Mouse (Mus musculus): Measurements from ENCODE around the gene Pfdn5. TPM values are rescaled to one million over a fixed set of nuclear protein-coding genes. Genes with fewer than 3 reads are reported as not detected.

The Pfdn5 gene
- 462 TPM for polyA plus RNA-seq (2017; shearing (Covaris generic))

DNA sequence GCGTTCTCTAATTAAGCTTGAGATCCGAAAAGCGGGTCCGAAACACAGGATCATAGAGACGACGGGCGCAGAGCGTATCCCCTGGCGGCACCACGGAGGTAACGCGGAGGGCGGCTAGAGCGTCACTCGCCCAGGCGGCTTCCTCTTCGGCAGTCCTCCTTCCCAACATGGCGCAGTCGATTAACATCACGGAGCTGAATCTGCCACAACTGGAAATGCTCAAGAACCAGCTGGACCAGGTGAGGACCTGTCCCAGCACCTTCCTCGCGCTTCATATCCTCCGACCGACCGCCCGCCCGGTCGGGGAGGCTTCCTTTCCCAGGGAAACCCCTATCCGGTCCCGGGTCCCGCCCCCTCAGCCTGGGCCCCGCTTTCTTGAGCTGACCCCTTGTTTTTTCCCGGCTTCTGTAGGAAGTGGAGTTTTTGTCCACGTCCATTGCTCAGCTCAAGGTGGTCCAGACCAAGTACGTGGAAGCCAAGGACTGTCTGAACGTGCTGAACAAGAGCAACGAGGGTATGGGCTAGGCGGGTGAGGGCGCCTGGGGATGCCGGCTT lies at the start of gene Pfdn5:
Gene Pfdn5 (plus strand): TSS at position 95 of the 555 bp plus-strand sequence.

DNA sequence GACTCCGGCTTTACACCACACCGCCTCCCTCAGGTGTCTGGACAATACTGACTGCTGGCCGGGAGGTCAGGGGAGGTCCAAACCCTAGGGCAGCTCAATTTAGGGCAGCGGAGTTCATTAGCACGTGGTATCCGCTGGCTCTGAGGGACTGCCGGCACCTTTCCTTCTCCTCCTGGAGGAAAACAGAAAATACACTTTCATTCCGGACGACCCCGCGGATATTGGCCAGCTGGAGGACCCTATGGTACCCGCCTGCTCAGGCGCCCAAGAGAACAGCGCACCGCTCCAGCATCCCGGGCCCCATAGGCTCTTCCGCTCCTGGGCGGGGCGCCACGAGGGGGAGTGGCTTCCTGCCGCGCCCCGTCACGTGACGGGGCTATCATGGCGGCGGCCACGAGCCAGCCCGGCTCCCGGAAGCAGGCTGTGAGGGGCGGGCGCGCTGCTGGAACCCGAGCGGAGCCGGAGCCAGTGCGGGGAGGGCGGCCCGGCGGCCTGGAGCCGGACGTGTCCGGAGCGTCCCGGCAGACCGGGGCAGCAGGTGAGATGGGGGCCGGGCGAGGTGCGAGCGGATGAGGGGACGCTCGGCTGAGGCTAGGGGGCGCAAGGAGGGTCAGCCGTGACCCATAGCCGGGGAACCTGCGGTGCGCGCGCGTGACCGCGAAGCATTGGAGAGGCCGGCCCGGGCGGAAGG lies 46.7 kb upstream of the Pfdn5 start, which contains the start of gene Mfsd5:
Gene Mfsd5 (plus strand): TSS at position 363 of the 691 bp plus-strand sequence.

DNA sequence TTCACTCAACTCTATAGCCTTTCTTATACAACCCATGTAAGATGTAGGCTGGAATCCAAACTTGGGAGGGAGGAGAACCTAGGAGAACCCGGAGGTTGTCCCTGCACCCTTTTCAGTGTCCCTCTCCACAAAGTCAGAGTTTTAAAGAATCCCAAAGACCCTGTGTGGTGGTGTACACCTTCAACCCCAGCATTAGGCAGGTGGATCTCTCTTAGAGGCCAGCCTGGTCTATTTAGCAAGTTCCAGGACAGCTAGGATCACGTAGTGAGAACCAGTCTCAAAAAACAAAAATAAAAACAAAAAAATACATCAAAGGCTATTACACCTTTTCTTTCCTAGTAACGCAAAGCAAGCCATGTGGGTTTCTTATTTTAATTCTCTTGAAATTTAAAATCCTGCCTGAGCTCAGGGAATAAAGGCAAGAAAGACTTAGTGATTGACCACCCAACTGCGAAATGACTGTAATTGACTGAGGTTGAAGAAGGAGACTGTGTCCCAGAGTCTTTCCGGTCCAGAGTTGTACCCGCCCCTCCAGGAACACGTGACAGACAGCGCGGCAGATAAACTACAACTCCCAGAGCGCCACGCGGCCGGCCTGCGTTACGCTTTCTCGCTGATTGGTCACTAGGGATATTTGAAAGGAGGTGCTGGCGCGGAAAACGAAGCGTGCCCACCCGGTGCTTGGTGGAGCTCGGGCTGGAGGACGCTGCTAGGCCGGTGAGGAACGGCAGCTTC lies 30.1 kb upstream of the Pfdn5 start, which contains the start of gene Espl1:
Gene Espl1 (plus strand): TSS at position 634 of the 735 bp plus-strand sequence.

DNA sequence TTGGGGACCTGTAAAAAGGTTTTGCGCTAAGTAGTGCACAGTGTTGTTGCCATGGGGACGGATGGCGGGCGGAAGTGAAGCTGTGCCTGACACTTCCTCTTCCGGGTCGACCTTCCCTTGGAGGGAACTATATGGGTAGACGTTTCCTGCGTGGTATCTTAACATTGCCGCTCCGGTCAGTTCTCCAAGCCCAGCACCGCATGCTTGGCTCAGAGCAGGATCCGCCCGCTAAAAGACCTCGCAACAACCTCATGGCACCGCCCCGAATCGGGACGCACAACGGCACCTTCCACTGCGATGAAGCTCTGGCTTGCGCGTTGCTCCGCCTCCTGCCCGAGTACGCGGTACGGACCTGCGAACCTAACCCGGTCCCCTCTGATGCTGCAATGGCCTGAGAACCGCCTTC lies 5.7 kb downstream of the Pfdn5 start, which contains the start of gene Myg1:
Gene Myg1 (plus strand): TSS at position 100 of the 406 bp plus-strand sequence.

DNA sequence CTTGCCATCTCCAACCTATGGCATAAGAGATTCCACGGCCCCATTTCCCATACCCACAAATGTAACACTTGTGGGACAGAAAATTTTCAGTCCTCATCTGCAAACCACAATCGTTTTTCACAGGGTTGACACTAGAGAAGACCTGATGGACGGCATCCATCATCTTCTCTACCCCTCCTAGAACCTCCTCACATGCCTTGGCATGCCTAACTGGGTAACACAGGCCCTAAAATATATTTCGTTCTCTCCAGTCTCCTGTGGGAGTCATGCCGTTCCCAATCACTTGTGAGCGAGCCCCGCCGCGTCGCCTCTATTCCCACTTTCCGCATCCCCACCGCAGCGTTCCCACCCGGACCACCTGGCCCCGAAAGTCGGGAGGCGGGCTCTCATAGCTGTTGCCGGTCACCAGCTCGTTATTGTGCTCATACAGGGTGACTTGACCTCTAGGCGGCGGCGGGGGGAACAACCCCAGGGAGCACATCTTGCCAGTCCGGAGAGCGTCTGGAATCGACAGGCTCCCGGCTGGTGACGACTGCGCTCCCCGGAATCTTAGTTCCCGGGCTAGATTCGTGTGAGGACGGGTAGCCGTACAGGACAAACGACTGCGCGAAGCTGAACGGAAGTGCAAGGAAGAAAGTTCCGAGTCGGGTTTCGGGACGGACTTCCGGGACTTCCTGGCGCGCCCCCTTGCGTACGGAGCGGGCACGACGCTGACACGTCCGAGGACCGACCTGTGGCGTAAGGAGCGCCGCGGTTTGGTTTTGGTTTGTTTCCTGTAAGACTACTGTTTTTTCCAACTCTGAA lies 24.4 kb downstream of the Pfdn5 start, which contains the start of gene Aaas:
Gene Aaas (minus strand): TSS at position 634 of the 804 bp plus-strand sequence.

DNA sequence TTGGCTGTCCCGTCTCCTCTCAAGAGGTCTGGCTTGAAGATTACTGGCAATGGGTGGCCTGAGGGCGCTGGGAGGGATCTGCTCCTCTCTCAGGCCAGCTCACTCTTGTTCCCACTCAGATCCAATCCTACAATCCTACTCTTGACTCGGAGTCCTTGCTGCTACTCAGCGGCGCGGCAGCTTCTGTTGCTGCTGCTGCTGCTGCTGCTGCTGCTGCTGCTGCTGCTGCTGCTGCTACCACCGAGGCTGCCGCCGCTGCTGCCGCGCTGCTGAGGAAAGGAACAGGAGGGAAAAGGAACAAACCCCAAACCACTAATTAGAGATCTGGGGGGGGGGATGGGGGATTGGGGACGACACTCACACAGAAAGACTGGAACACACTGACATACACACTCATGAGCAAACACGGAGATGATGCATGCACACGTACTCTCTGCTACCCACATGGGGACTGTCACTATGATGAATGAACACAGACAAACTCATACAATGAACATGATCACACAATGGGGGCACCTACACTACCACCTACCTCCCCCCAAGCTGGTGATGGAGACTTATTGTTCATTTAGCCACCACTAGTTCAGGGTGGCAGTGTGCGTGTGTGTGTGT lies 40.9 kb downstream of the Pfdn5 start, which contains the start of gene Sp7:
Gene Sp7 (minus strand): TSS at position 450 of the 612 bp plus-strand sequence.

Other genes starting within 250 kb of the Pfdn5 start
- not detected for gene Tns2, start 225.7 kb upstream of the Pfdn5 start, polyA plus RNA-seq (2017; shearing (Covaris generic))
- gene Spryd3, start 189.9 kb upstream of the Pfdn5 start, polyA plus RNA-seq (2017; shearing (Covaris generic)): 30.0 TPM
- gene Igfbp6, start 181.8 kb upstream of the Pfdn5 start, polyA plus RNA-seq (2017; shearing (Covaris generic)): 0.31 TPM
- gene Soat2, start 175.6 kb upstream of the Pfdn5 start, polyA plus RNA-seq (2017; shearing (Covaris generic)): not detected
- 135 TPM for gene Zfp740, start 122.9 kb upstream of the Pfdn5 start, polyA plus RNA-seq (2017; shearing (Covaris generic))
- 13.8 TPM for gene Csad, start 121.4 kb upstream of the Pfdn5 start, polyA plus RNA-seq (2017; shearing (Covaris generic))
- 903 TPM for gene Itgb7, start 94.2 kb upstream of the Pfdn5 start, polyA plus RNA-seq (2017; shearing (Covaris generic))
- gene Rarg, start 68.6 kb upstream of the Pfdn5 start, polyA plus RNA-seq (2017; shearing (Covaris generic)): 5.5 TPM
- gene Gm9918, start 55.6 kb upstream of the Pfdn5 start, polyA plus RNA-seq (2017; shearing (Covaris generic)): not detected
- gene Mfsd5, start 46.7 kb upstream of the Pfdn5 start, polyA plus RNA-seq (2017; shearing (Covaris generic)): 34.6 TPM
- not detected for gene Espl1, start 29.9 kb upstream of the Pfdn5 start, polyA plus RNA-seq (2017; shearing (Covaris generic))
- gene Myg1, start 5.6 kb downstream of the Pfdn5 start, polyA plus RNA-seq (2017; shearing (Covaris generic)): 47.0 TPM
- gene Aaas, start 24.7 kb downstream of the Pfdn5 start, polyA plus RNA-seq (2017; shearing (Covaris generic)): 49.0 TPM
- gene Sp7, start 41.1 kb downstream of the Pfdn5 start, polyA plus RNA-seq (2017; shearing (Covaris generic)): not detected
- gene Sp1, start 80.0 kb downstream of the Pfdn5 start, polyA plus RNA-seq (2017; shearing (Covaris generic)): 19.8 TPM
- not detected for gene Amhr2, start 119.3 kb downstream of the Pfdn5 start, polyA plus RNA-seq (2017; shearing (Covaris generic))
- gene Prr13, start 132.9 kb downstream of the Pfdn5 start, polyA plus RNA-seq (2017; shearing (Covaris generic)): 106 TPM
- gene Pcbp2, start 144.4 kb downstream of the Pfdn5 start, polyA plus RNA-seq (2017; shearing (Covaris generic)): 141 TPM
- not detected for gene Gm10337, start 177.6 kb downstream of the Pfdn5 start, polyA plus RNA-seq (2017; shearing (Covaris generic))
- gene Map3k12, start 190.9 kb downstream of the Pfdn5 start, polyA plus RNA-seq (2017; shearing (Covaris generic)): 7.3 TPM
- 77.4 TPM for gene Tarbp2, start 192.1 kb downstream of the Pfdn5 start, polyA plus RNA-seq (2017; shearing (Covaris generic))
- 6.2 TPM for gene Npff, start 198.8 kb downstream of the Pfdn5 start, polyA plus RNA-seq (2017; shearing (Covaris generic))